In the genomic region with DNA sequence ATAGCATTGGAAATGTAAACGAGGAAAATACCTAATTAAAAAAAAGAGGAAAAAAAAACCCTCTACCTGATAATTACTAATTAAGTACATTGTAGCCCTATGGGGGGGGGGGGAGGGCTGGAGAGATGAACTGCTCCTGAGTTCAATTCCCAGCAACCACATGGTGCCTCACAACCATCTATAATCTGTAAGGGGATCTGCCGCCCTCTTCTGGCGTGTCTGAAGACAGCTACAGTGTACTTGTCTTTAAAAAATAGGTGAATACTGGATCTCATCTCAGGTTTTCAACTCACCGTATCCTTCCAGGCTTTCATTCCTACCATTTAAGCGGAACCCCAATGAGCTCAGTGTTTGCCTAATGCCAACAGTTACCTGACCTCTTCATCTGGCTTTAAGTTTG, we compare ENCODE assay signal across 10 mouse cellular contexts. TPM values are rescaled to one million over a fixed set of nuclear protein-coding genes. Genes with fewer than 3 reads are reported as not detected.
A peak's percentile ranks its signal among the peaks of the same experiment; 100 is the strongest.
DNase-seq lines count a peak whose midpoint lies in the region; ATAC-seq and TF ChIP-seq lines count a peak whose summit lies in the region.
"Had no signal": no experiment of that assay in that cellular context is flagged by ENCODE, and none has a peak within 500 bp of the region (broad histone marks: within the 10 kb centered on the region; RNA-seq: fewer than 3 reads in every experiment).

No protein-coding gene starts in this region.

- H3K79me2 ChIP-seq in MEL (ENCODE audit: control insufficient read depth, insufficient read depth, low read length, poor library complexity): peaks cover 7% of the 10 kb centered on the region

- WGBS in kidney, embryonic 14.5 days: 40% methylated on average over 4 of the region's 5 CpGs

- no peaks in the 10 kb centered on the region for H3K9me3 ChIP-seq in kidney, embryonic 14.5 days (ENCODE audit: control insufficient read depth, low read length)
- H3K9me3 ChIP-seq in MEL (replicated peaks; ENCODE audit: insufficient read depth, low read length): no peaks in the 10 kb centered on the region
- H3K9me3 ChIP-seq: embryonic facial prominence, embryonic 15.5 days; limb, embryonic 12.5 days had no signal

- H3K4me2 ChIP-seq in kidney, embryonic 14.5 days (replicated peaks; ENCODE audit: low read depth, low read length): no peak overlapping the region
- H3K4me2 ChIP-seq: embryonic facial prominence, embryonic 15.5 days; limb, embryonic 12.5 days had no signal

- peak; percentile 44 to 72 (median 51); a peak in 5 of 6 replicates for TF ChIP-seq CTCF in MEL (IDR thresholded peaks at IDR 0.05 in 2 of 3, conservative IDR thresholded peaks at IDR 0.05 in 1 of 3; ENCODE audit: control insufficient read depth in 1 of 3, insufficient read depth in 1 of 3, low read depth in 2 of 3, low read length in 3 of 3, poor library complexity in 1 of 3, severe bottlenecking in 1 of 3)

- H3K36me3 ChIP-seq in kidney, embryonic 14.5 days (ENCODE audit: control insufficient read depth, insufficient read depth, low read length): peaks cover 38% of the 10 kb centered on the region
- H3K36me3 ChIP-seq in MEL (ENCODE audit: control insufficient read depth in 1 of 2, insufficient read depth in 2 of 2, low read length in 2 of 2): peaks cover 5 to 7% of the 10 kb centered on the region in 2 experiments

- DNase-seq in CD4-positive, CD25-positive, alpha-beta regulatory T cell, adult 2 months (ENCODE audit: low read depth, low spot score): peak; percentile 55
- DNase-seq in kidney, postnatal 14 days: peak; percentile 16
- DNase-seq in MEL (ENCODE audit: low read depth, low spot score): peak; percentile 67
- DNase-seq in embryo, embryonic 9.5 days (ENCODE audit: extremely low spot score): peak; percentile 38
- DNase-seq in retina, embryonic 14.5 days (ENCODE audit: low spot score): peak; percentile 63
- no peak for DNase-seq in layer of hippocampus, adult 11-12 months (ENCODE audit: low spot score)

- no peak for ATAC-seq in CD4-positive, CD25-positive, alpha-beta regulatory T cell, adult 4 months
- no peak for ATAC-seq in kidney, embryonic 14.5 days (ENCODE audit: low FRiP score, low TSS enrichment)

- H3K27ac ChIP-seq in kidney, embryonic 14.5 days (ENCODE audit: low read depth, low read length): no peak overlapping the region
- H3K27ac ChIP-seq in MEL (ENCODE audit: control insufficient read depth, low read depth, low read length): no peak overlapping the region
- H3K27ac ChIP-seq: embryonic facial prominence, embryonic 15.5 days; limb, embryonic 12.5 days had no signal

- no peak overlapping the region for H3K4me3 ChIP-seq in kidney, embryonic 14.5 days (ENCODE audit: low read length)
- H3K4me3 ChIP-seq in MEL (ENCODE audit: control insufficient read depth in 1 of 2, insufficient read depth in 1 of 2, low read depth in 2 of 2, low read length in 2 of 2): no peak overlapping the region
- H3K4me3 ChIP-seq: embryonic facial prominence, embryonic 15.5 days; limb, embryonic 12.5 days had no signal

- H3K9ac ChIP-seq in kidney, embryonic 14.5 days (ENCODE audit: low read depth, low read length): no peak overlapping the region
- H3K9ac ChIP-seq in MEL (ENCODE audit: control insufficient read depth, low read depth, low read length, poor library complexity, severe bottlenecking): no peak overlapping the region
- H3K9ac ChIP-seq: embryonic facial prominence, embryonic 15.5 days; limb, embryonic 12.5 days had no signal

- peak; percentile 64 for TF ChIP-seq RAD21 in MEL (IDR thresholded peaks at IDR 0.05; ENCODE audit: low read depth, low read length)

- H3K4me1 ChIP-seq in kidney, embryonic 14.5 days (ENCODE audit: control insufficient read depth, insufficient read depth, low read length): no peaks in the 10 kb centered on the region
- H3K4me1 ChIP-seq in MEL (ENCODE audit: control insufficient read depth in 1 of 2, insufficient read depth in 2 of 2, low read length in 2 of 2): peaks cover 0 to 2% of the 10 kb centered on the region in 2 experiments; a peak in 1 of 4 replicates

- TF ChIP-seq POLR2A in MEL (IDR thresholded peaks at IDR 0.05; ENCODE audit: control insufficient read depth in 1 of 2, insufficient read depth in 1 of 2, low read depth in 1 of 2, low read length in 2 of 2, poor library complexity in 1 of 2): no peak

- no peak for TF ChIP-seq EP300 in MEL (IDR thresholded peaks at IDR 0.05; ENCODE audit: low read depth in 1 of 2, low read length in 2 of 2)

- H3K27me3 ChIP-seq in kidney, embryonic 14.5 days (ENCODE audit: control insufficient read depth, insufficient read depth, low read length): no peaks in the 10 kb centered on the region
- H3K27me3 ChIP-seq in MEL (ENCODE audit: control insufficient read depth in 1 of 2, insufficient read depth in 2 of 2, low read length in 2 of 2): no peaks in the 10 kb centered on the region
- H3K27me3 ChIP-seq: embryonic facial prominence, embryonic 15.5 days; limb, embryonic 12.5 days had no signal

TF ChIP-seq in MEL, 35 proteins besides CTCF, POLR2A, EP300 and RAD21:
- TF ChIP-seq ZC3H11A (IDR thresholded peaks at IDR 0.05; ENCODE audit: low read depth, low read length) (peak; percentile 80), MYC (IDR thresholded peaks at IDR 0.05; ENCODE audit: low read depth, low read length) (peak; percentile 77), SMC3 (IDR thresholded peaks at IDR 0.05; ENCODE audit: low read depth, low read length) (peak; percentile 77), MAX (IDR thresholded peaks at IDR 0.05; ENCODE audit: low read length) (peak; percentile 29; the same call in 1 of the 2 replicates), MYB (IDR thresholded peaks at IDR 0.05; ENCODE audit: low read depth, low read length) (no peak)

RNA-seq across cellular contexts. Expression of gene Larp7, which starts 5.3 kb away (rescaled TPM):
- polyA plus RNA-seq in CD4-positive, CD25-positive, alpha-beta regulatory T cell, adult 4 months (2017; shearing (Covaris generic)): 10 to 100 TPM; 60.5 to 63.4 TPM
- 65.2 and 72.5 TPM in 2 replicates for polyA plus RNA-seq in kidney, embryonic 14.5 days (2014; fragmentation: Nextera tagmentation; extraction: Ambion mirVana)
- total RNA-seq in MEL (2012; rRNA removed): 44.2 and 50.5 TPM in 2 replicates
- 100 to 1,000 TPM in 1 of 2 experiments, 10 to 100 TPM in 1; 61.3 to 252 TPM for polyA plus RNA-seq in MEL (2012; ENCODE audit: insufficient read depth in 1 of 2, insufficient read length in 2 of 2, low read depth in 1 of 2, low replicate concordance in 2 of 2, missing spikeins in 1 of 2)

RNA-seq across cellular contexts. Expression of gene Zgrf1, which starts 5.4 kb away (rescaled TPM):
- 1 to 10 TPM; 3.7 to 6.0 TPM for polyA plus RNA-seq in CD4-positive, CD25-positive, alpha-beta regulatory T cell, adult 4 months (2017; shearing (Covaris generic))
- polyA plus RNA-seq in kidney, embryonic 14.5 days (2014; fragmentation: Nextera tagmentation; extraction: Ambion mirVana): 5.7 and 14.0 TPM in 2 replicates
- total RNA-seq in MEL (2012; rRNA removed): 5.7 and 6.7 TPM in 2 replicates
- polyA plus RNA-seq in MEL (2012; ENCODE audit: insufficient read depth in 1 of 2, insufficient read length in 2 of 2, low read depth in 1 of 2, low replicate concordance in 2 of 2, missing spikeins in 1 of 2): 1 to 10 TPM in 1 of 2 experiments, not detected in 1; 8.2 TPM

RNA-seq across cellular contexts. Expression of gene Ank2, which starts 48.7 kb away (rescaled TPM):
- polyA plus RNA-seq in CD4-positive, CD25-positive, alpha-beta regulatory T cell, adult 4 months (2017; shearing (Covaris generic)): under 1 TPM; 0.23 to 0.32 TPM
- 8.8 and 11.5 TPM in 2 replicates for polyA plus RNA-seq in kidney, embryonic 14.5 days (2014; fragmentation: Nextera tagmentation; extraction: Ambion mirVana)
- 4.0 and 4.5 TPM in 2 replicates for total RNA-seq in MEL (2012; rRNA removed)
- polyA plus RNA-seq in MEL (2012; ENCODE audit: insufficient read depth in 1 of 2, insufficient read length in 2 of 2, low read depth in 1 of 2, low replicate concordance in 2 of 2, missing spikeins in 1 of 2): 1 to 10 TPM in 1 of 2 experiments, not detected in 1; 2.7 TPM
